Mouse (Mus musculus) forebrain, embryonic 16.5 days (tissue): ENCODE measurements around the gene Ogfr. TPM values are rescaled to one million over a fixed set of nuclear protein-coding genes. Genes with fewer than 3 reads are reported as not detected.

ENCODE experiments used
- ATAC-seq: fragments of 200-750 bp; cut with Nextera tagmentation; 2 replicates; pipeline ENCODE4 v1.8.0; 2017; ENCODE audit warnings: mild to moderate bottlenecking, moderate library complexity
- H3K27ac ChIP-seq: fragments of 300-500 bp; sonication (generic); 2 replicates; pipeline ENCODE4 v1.5.1; 2014; ENCODE audit warnings: low read length, control low read depth
- H3K27me3 ChIP-seq: fragments of 300-500 bp; sonication (generic); replicated peaks from 2 replicates; pipeline ENCODE4 v1.6.1; 2014; ENCODE audit warnings: low read length; ENCODE audit not compliant: control insufficient read depth, insufficient read depth
- H3K36me3 ChIP-seq: fragments of 300-500 bp; sonication (generic); 2 replicates; pipeline ENCODE4 v1.6.1; 2014; ENCODE audit not compliant: control insufficient read depth, insufficient read depth
- H3K4me1 ChIP-seq: fragments of 300-500 bp; sonication (generic); replicated peaks from 2 replicates; pipeline ENCODE4 v1.6.1; 2014; ENCODE audit warnings: low read length; ENCODE audit not compliant: control insufficient read depth, insufficient read depth
- H3K4me2 ChIP-seq: fragments of 300-500 bp; sonication (generic); 2 replicates; pipeline ENCODE4 v1.6.1; 2014; ENCODE audit warnings: mild to moderate bottlenecking, low read length, control low read depth
- H3K4me3 ChIP-seq: fragments of 300-500 bp; sonication (generic); replicated peaks from 2 replicates; pipeline ENCODE4 v1.5.1; 2014; ENCODE audit warnings: mild to moderate bottlenecking, low read length, control low read depth
- H3K9ac ChIP-seq: fragments of 300-500 bp; sonication (generic); replicated peaks from 2 replicates; pipeline ENCODE4 v1.6.1; 2014; ENCODE audit warnings: low read depth, low read length, control low read depth
- H3K9me3 ChIP-seq: fragments of 300-500 bp; sonication (generic); 2 replicates; pipeline ENCODE4 v1.6.1; 2016; ENCODE audit warnings: low read length; ENCODE audit not compliant: control insufficient read depth
- WGBS: fragments of 180-500 bp; shearing (Covaris S2); extraction: QIAGEN DNeasy Blood & Tissue Kit; methylation state at CpG from one replicate; pipeline ENCODE4 v1.1.7; 2014; 5-methylcytosine and 5-hydroxymethylcytosine counted together
- polyA plus RNA-seq: library from polyadenylated mRNA; unstranded; fragments of >200 nt; fragmentation: Nextera tagmentation; extraction: Ambion mirVana; gene quantifications from 2 replicates; pipeline ENCODE4 v1.2.1, GENCODE M21; 2015

The Ogfr gene
- 81.8 and 85.5 TPM in 2 replicates for polyA plus RNA-seq

- peak; percentile 92 for ATAC-seq
- Histone ChIP-seq H3K27ac (peak within 1 kb of the TSS; percentile 83), H3K9ac (peak within 1 kb of the TSS; percentile 83), H3K9me3 (no peaks in the 10 kb centered on the region), H3K4me1 (peaks cover 12% of the 10 kb centered on the region), H3K27me3 (no peaks in the 10 kb centered on the region), H3K36me3 (peaks cover 21% of the 10 kb centered on the region), H3K4me3 (peak within 1 kb of the TSS; percentile 63), H3K4me2 (peak within 1 kb of the TSS; percentile 92)
- under 1% methylated on average over 65 of the region's 67 CpGs for WGBS
Observed at GRCm38 (mm10) chr2:180589123-180589831, at the start of gene Ogfr. TSS of gene Ogfr (plus strand) at chr2:180589245.

- no peak for ATAC-seq
- H3K36me3 ChIP-seq: no peaks in the 10 kb centered on the region
- H3K4me2 ChIP-seq: no peak overlapping the region
- H3K27ac ChIP-seq: no peak overlapping the region
- peaks cover 14% of the 10 kb centered on the region for H3K4me1 ChIP-seq
- H3K9me3 ChIP-seq: peaks cover 3% of the 10 kb centered on the region; the same call in 1 of the 2 replicates
- H3K4me3 ChIP-seq: no peak overlapping the region
- H3K9ac ChIP-seq: no peak overlapping the region
- no peaks in the 10 kb centered on the region for H3K27me3 ChIP-seq
- WGBS: 74% methylated on average over 2 of the region's 2 CpGs
Observed at GRCm38 (mm10) chr2:180543675-180544074, 45.4 kb upstream of the Ogfr start.

GRCm38 (mm10) chr2:180545046-180545445 is 44.0 kb upstream of the Ogfr start:
- Histone ChIP-seq H3K9me3 (peaks cover 3% of the 10 kb centered on the region; the same call in 1 of the 2 replicates), H3K27me3 (no peaks in the 10 kb centered on the region), H3K9ac (no peak overlapping the region), H3K4me1 (peaks cover 14% of the 10 kb centered on the region), H3K27ac (no peak overlapping the region), H3K4me2 (no peak overlapping the region), H3K36me3 (no peaks in the 10 kb centered on the region), H3K4me3 (no peak overlapping the region)
- 92% methylated on average over 18 of the region's 18 CpGs for WGBS
- ATAC-seq: no peak

GRCm38 (mm10) chr2:180547384-180548106 is 41.5 kb upstream of the Ogfr start:
- H3K9me3 ChIP-seq: peaks cover 3% of the 10 kb centered on the region; the same call in 1 of the 2 replicates
- no peaks in the 10 kb centered on the region for H3K36me3 ChIP-seq
- H3K4me2 ChIP-seq: peak overlapping the region; percentile 34
- H3K27me3 ChIP-seq: no peaks in the 10 kb centered on the region
- peak overlapping the region; percentile 33 for H3K9ac ChIP-seq
- H3K4me1 ChIP-seq: peaks cover 16% of the 10 kb centered on the region
- peak; percentile 92 for ATAC-seq
- H3K27ac ChIP-seq: peak overlapping the region; percentile 82
- no peak overlapping the region; the same call in 1 of the 2 replicates for H3K4me3 ChIP-seq
- WGBS: 1% methylated on average over 8 of the region's 8 CpGs

GRCm38 (mm10) chr2:180552340-180552739 is 36.7 kb upstream of the Ogfr start:
- Histone ChIP-seq H3K36me3 (no peaks in the 10 kb centered on the region), H3K27ac (peak overlapping the region; percentile 24; the same call in 1 of the 2 replicates), H3K4me2 (no peak overlapping the region), H3K4me1 (peaks cover 12% of the 10 kb centered on the region), H3K27me3 (no peaks in the 10 kb centered on the region), H3K4me3 (no peak overlapping the region), H3K9me3 (no peaks in the 10 kb centered on the region), H3K9ac (no peak overlapping the region)
- ATAC-seq: no peak
- WGBS: 64% methylated on average over 3 of the region's 3 CpGs

GRCm38 (mm10) chr2:180555219-180555618 is 33.8 kb upstream of the Ogfr start:
- 47% methylated on average over 3 of the region's 3 CpGs for WGBS
- Histone ChIP-seq H3K4me3 (no peak overlapping the region), H3K9ac (no peak overlapping the region), H3K9me3 (no peaks in the 10 kb centered on the region), H3K4me1 (0 out of 2 replicates have a peak, but pooled peaks cover 2% of the 10 kb centered on the region), H3K27ac (no peak overlapping the region), H3K36me3 (no peaks in the 10 kb centered on the region), H3K4me2 (no peak overlapping the region), H3K27me3 (no peaks in the 10 kb centered on the region)
- ATAC-seq: no peak

GRCm38 (mm10) chr2:180556470-180556869 is 32.6 kb upstream of the Ogfr start:
- Histone ChIP-seq H3K9me3 (no peaks in the 10 kb centered on the region), H3K27ac (no peak overlapping the region), H3K4me2 (no peak overlapping the region), H3K36me3 (no peaks in the 10 kb centered on the region), H3K9ac (no peak overlapping the region), H3K4me1 (0 out of 2 replicates have a peak, but pooled peaks cover 2% of the 10 kb centered on the region), H3K27me3 (no peaks in the 10 kb centered on the region), H3K4me3 (no peak overlapping the region)
- WGBS: 91% methylated on average over 3 of the region's 3 CpGs
- no peak for ATAC-seq

GRCm38 (mm10) chr2:180560245-180560644 is 28.8 kb upstream of the Ogfr start:
- H3K36me3 ChIP-seq: no peaks in the 10 kb centered on the region
- 52% methylated on average over 5 of the region's 5 CpGs for WGBS
- H3K9me3 ChIP-seq: no peaks in the 10 kb centered on the region
- no peak overlapping the region for H3K9ac ChIP-seq
- H3K4me3 ChIP-seq: no peak overlapping the region
- H3K4me1 ChIP-seq: peaks cover 7% of the 10 kb centered on the region; the same call in 1 of the 2 replicates
- ATAC-seq: no peak
- no peaks in the 10 kb centered on the region for H3K27me3 ChIP-seq
- H3K4me2 ChIP-seq: no peak overlapping the region
- H3K27ac ChIP-seq: no peak overlapping the region

- no peaks in the 10 kb centered on the region for H3K27me3 ChIP-seq
- WGBS: 87% methylated on average over 5 of the region's 5 CpGs
- H3K4me2 ChIP-seq: no peak overlapping the region
- no peak overlapping the region for H3K27ac ChIP-seq
- no peak overlapping the region for H3K4me3 ChIP-seq
- no peak overlapping the region for H3K9ac ChIP-seq
- no peaks in the 10 kb centered on the region for H3K36me3 ChIP-seq
- ATAC-seq: no peak
- no peaks in the 10 kb centered on the region for H3K9me3 ChIP-seq
- peaks cover 7% of the 10 kb centered on the region; the same call in 1 of the 2 replicates for H3K4me1 ChIP-seq
Observed at GRCm38 (mm10) chr2:180562146-180562545, 26.9 kb upstream of the Ogfr start.
